Mouse (Mus musculus): ENCODE results near the gene Rrp1b. TPM values are rescaled to one million over a fixed set of nuclear protein-coding genes. Genes with fewer than 3 reads are reported as not detected.
A peak's percentile ranks its signal among the peaks of the same experiment; 100 is the strongest.

Rrp1b gene
- polyA plus RNA-seq, 1 experiment, result 23.5 TPM

DNA sequence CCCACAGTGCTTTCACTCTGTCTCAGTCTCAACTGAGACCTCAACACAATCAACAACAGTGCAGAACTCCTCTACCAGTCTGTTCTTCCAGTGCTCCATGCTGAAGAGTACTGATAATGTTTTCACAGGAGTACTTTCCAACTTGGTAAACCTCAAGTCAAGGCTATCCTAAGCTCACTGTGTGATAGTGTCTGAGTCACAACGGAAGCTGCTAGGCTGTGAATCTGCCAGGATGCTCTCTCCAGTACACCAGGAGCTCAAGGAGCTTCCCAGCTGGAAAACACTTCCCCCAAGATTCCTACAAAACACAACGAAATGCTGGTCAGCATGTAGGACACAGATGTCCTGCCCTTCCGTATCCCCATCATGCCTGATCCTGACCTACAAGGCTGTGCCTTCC, 7.6 kb upstream of the Rrp1b start:
- no peak for DNase-seq (ENCODE audit: extremely low spot score in 1 of 2, low spot score in 1 of 2)

DNA sequence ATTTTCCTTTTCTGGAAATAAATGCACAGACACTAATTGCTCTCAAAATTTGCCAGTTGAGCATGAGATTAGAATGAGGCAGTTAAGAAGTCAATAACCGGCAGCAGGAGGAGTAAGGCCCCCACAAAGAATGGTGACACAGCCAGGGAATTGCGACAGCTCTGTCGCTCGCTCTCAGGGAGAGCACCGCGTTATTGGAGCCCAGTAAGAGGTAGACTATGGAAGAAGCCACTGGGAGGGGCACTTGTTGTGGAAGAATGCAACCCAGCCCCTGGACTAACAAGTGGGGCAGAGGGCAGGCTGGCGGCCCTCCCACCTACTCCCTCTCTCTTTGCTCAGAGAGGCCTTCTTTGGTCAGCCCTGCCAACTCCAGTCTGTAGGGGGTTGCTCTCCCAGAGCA, 4.2 kb upstream of the Rrp1b start:
- no peak for DNase-seq (ENCODE audit: extremely low spot score in 1 of 2, low spot score in 1 of 2)

DNA sequence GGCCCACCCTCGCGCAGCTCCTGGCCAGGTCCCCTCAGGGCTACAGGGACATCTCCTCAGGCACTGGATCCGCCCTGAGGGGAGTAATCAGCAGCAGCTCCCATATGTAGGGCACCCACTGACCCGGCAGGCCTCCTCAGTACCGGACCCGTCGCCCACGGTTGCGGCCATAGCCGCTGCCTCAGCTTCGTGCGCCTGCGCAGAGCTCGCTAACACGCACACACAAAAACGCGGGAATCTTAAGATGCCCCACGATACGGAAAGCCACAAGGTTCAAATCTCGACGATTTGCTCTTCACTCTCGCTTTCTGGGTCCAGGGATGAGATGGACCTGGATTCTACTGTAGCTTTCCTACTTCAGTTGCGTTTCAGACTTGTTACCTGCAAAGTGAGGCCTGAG, 1.6 kb upstream of the Rrp1b start:
- no peak for DNase-seq (ENCODE audit: extremely low spot score in 1 of 2, low spot score in 1 of 2)

DNA sequence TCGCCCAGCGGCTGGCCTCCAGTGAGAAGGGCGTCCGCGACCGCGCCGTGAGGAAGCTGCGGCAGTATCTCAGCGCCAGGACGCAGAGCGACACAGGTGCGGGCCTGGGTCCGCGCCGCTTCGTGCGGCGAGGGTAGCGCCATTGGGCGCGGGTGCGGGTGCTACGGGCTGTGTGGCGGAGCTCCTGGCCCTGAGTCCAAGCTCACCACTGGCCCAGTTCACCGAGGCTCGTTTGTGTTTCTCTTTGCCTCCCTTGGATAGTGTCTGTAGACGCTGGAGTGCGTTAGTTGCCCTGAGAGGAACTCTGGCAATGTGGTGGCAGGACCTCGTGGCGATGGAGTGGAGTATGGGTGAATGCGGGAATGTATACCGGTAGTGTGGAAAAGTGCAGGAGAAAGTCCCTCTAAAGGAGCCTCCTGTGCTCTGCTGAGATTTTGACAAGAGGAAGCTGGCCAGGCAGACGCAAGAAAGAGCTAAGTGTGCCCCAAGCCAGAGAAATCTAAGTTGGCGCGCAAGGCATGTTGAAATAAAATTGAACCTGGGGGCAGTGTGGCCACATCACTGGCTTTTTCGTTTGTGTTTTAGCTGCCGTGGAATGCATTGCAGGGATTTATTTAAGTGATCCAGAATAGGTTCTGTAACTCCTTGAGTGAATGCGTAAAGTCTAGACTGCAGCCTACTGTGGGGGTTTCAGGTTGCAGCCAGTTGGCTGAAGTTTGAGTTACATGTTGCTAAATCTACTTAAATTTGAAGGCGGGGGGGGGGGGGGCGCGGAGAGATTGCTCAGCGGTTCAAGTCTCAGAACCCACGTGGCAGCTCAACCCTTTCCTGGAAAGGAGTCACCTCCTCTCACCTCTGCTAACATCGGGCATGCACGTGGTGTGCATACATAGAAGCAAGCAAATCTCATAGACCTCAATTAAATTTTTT, 874 bp downstream of the Rrp1b start:
- DNase-seq (ENCODE audit: extremely low spot score in 1 of 2, low spot score in 1 of 2), result no peak

DNA sequence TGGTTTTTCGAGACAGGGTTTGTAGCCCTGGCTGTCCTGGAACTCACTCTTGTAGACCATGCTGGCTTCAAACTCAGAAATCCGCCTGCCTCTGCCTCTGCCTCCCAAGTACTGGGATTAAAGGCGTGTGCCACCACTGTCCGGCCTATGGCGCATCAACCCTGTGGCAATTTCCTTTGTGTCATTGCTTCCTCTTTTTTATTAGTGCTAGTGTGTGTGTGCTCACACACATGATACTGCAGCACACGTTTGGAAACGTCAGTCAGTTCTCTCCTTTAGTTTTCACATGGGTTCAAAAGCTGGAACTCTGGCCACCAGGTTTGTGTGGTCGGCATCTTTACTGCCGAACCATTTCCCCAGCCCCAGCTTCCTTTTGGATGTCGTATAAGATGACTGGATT, 4.4 kb downstream of the Rrp1b start:
- no peak for DNase-seq (ENCODE audit: extremely low spot score in 1 of 2, low spot score in 1 of 2)

DNA sequence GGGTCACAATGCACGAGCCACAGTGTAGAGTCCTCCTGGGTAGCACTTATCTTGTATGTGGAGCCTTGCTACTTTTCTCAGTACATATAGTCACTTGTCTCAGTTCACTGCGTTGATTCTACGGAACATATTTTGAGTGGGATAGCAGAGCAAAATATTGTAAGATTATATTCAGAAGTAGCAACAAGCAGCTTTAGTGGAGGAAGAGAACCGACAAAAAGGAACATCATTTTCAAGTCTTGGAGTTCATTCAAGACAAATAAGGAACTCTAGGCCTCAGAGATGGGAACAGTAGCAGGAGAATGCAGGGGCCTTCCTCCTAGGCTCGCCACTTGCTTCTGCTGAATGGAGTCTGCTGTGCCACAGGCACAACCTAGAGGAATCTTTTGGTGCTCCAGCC, 10.6 kb downstream of the Rrp1b start:
- DNase-seq (ENCODE audit: extremely low spot score in 1 of 2, low spot score in 1 of 2), result peak; percentile 33 to 57

DNA sequence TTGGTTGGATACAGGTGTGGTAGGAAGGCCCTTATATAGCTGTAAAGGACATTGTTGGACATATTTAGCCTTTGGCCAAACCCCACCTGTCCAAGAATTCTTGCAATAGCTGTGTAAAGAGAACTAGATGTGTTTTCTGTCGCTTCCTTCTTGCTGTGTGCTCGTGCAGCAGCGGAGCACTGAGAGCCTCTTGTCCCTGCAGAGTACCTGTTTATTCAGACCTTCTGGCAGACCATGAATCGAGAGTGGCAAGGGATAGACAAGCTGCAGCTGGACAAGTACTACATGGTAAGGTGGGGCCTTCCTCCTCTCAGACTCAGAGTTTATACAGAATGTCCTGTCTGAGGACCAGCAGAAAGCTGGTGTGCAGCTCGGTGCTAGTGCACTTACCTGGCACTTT, 12.5 kb downstream of the Rrp1b start:
- DNase-seq (ENCODE audit: extremely low spot score in 1 of 2, low spot score in 1 of 2), result no peak

DNA sequence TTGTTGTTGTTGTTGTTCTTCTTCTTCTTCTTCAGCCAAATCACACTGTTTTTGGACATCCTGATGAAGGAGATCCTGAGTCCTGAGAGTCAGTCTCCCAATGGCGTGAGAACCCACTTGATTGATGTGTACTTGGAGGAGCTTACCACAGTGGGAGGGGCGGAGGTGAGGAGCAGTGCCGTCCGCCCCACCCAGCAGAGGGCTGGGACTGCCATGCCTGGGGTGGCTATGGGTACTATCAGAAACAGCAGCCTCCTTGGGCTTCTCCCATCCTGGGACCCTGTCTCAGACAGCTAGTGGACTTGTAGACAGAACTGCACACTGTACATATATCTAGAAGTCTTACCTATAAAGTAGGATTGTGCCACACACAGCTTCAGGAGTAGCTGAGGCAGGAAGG, 14.0 kb downstream of the Rrp1b start:
- no peak for DNase-seq (ENCODE audit: extremely low spot score in 1 of 2, low spot score in 1 of 2)

DNA sequence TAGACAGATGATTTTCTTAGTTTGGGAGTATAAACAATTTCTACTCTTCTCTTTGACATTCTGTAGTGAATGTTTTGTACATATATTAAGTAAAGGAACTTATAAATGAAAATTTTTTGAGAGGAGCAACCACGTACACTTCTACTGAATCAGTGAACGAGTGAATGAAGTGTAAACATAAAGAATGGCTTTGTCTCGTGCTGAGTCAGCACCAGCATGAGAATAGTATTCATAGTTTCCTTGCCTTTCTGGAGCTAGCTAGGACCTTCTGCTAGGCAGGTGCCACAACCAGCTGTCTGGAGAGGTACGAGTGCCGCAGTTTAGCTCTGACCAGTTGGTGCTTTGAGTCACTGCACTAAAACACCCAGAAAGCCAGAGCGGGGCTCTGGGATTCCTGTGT, 14.7 kb downstream of the Rrp1b start:
- DNase-seq (ENCODE audit: extremely low spot score in 1 of 2, low spot score in 1 of 2), result no peak

DNA sequence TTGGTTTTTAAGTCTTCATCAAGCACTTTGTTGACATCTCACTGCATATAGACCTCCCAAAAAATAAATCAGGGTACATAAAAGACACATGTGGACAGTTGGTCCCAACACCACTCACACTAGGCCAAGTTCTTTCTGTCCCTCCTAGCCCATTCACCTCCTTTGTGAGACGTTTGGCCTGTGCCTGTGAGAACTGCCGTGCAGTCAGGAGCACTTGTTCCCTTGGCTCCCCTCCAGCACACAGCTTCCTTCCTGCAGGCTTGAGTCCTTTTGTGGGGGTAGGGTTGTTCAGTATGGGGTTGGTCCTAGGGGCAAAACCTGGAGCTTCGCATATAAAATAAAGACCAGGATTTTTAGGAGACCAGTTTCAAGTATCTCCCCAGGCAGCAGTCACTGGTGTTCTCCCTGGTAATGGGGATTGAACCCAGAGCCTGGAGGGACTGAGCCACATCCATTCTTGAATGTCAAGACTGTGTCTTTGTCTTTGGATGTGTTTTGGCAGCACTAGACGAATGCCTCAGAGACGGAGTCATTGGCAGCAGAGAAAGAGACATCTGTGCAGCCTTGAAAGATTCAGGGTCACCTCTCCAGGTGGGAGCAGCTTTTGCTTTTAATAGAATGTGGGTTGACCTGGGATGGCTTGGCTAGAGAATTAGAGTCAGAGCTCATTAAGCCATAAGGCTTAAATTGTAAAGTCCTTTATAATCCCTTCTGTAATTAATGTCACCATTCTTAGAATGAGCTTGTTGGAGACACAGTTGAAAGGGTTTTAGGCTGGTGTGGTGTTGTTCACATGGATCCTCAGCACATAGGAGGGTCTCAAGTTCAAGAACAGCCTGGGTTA, 16.6 kb downstream of the Rrp1b start:
- DNase-seq (ENCODE audit: extremely low spot score in 1 of 2, low spot score in 1 of 2), result no peak

DNA sequence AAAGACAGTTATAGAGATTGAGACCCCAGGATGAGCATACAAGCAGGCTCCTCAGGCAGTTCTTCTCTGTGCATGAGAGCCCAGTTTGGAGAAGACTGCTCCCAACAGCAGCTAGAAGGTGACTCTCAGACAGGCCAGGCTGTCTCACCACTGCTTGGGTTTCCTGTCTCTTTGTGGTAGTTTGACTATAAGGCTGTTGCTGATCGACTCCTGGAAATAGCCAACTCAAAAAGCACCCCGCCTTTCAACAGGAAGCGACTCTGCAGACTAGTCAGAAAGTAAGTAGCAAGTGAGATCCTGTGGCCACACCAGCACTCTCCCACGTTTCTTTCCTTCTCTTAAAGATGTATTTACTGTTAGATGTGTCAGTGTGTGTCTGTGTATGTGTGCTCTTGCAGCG, 17.8 kb downstream of the Rrp1b start:
- no peak for DNase-seq (ENCODE audit: extremely low spot score in 1 of 2, low spot score in 1 of 2)

DNA sequence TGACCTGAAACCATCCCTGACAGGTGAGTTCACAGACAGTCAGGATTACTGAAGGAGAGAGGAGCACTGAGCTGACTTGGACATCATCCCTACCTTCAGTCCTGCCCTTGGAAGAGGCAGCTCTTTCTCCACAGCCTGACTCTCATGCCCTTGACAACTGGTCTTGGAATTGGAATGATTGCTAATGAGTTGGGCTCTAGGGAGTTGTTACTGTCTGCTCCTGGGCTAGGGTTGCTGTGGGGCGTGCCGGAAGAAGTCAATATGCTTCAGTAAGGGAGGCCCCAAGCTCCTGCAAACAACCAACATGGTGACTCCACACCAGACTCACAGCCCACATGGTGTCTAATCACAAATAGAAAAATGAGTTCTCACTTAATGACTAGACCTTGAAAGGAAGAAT, 21.9 kb downstream of the Rrp1b start:
- DNase-seq (ENCODE audit: extremely low spot score in 1 of 2, low spot score in 1 of 2), result no peak

DNA sequence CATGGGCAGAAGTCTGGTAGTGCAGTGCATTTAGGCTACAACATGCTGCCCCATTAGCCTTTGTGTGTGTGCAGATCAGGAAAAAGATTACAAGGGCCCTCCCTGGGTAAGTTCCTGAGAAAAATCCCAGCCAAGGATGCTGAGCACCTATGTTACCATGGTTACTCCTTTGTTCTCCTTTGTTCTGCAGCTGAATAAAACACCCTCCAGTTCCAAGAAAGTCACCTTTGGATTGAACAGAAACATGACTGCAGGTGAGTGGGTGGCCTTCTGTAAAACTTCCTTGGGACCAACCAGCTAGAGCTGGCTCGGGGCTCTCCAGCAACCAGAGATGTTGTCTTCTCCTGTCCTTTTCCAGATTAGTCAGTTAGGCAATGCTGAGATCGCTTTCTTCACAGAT, 23.2 kb downstream of the Rrp1b start:
- DNase-seq (ENCODE audit: extremely low spot score in 1 of 2, low spot score in 1 of 2), result no peak

DNA sequence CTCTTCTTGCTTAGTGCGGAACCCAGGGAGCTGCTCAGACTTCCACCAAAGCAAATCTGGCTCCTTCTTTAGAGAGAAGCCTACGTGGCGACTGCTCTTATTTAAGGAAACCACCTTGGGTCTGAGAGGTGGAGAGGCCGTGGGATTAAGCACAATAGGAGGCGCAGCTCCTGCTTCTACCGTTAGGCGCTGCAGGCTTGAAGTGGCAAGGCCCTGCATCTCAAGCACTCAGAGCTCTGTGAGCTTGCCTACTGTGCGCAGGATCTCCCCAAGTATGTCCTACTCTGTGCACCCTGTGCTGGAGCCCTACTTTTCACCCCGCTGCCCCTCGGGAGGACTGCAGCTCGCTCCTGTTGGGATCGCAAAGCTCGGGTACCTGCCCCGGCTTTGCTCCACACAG, 25.3 kb downstream of the Rrp1b start:
- DNase-seq (ENCODE audit: extremely low spot score in 1 of 2, low spot score in 1 of 2), result no peak

DNA sequence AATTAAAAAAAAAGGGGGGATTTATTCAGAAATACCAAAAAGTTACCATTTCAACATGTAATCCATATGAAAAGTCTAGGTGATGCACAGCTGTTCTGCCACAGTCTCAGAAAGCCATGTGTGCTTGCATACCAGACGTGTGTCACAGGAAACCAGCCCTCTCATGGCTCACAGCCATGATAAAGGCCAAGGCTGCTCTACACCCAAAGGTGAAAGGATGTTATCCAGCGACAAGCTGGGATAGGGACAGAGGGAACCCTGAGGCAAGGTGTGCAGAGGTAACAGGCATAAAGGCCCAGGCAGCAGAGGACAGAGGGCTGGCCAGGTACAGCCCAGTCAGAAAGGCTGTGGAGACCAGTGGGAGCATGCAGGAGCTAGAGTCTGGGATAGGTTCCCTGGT, 27.8 kb downstream of the Rrp1b start:
- no peak for DNase-seq (ENCODE audit: extremely low spot score in 1 of 2, low spot score in 1 of 2)

DNA sequence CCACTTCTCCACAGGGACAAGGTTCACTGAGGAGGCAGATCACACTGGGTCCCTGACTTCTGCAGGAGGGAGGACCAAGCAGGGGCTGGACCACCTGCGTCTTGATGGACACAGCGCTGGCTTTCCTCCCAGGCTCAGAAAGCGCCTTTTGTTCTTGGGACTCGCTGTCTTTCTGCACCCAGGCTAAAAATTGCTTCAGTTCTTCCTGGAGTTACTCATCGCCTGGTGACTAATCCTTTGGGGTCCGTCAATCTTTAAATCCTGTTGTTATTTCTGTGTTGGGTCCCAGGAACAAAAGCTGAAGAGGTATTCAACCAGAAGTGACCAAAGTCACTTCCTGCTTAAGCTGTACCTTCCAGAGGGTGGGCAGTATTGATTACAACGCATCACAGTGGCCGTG, 28.9 kb downstream of the Rrp1b start:
- peak in 1 of 2 experiments; percentile 58 for DNase-seq (ENCODE audit: extremely low spot score in 1 of 2, low spot score in 1 of 2)

DNA sequence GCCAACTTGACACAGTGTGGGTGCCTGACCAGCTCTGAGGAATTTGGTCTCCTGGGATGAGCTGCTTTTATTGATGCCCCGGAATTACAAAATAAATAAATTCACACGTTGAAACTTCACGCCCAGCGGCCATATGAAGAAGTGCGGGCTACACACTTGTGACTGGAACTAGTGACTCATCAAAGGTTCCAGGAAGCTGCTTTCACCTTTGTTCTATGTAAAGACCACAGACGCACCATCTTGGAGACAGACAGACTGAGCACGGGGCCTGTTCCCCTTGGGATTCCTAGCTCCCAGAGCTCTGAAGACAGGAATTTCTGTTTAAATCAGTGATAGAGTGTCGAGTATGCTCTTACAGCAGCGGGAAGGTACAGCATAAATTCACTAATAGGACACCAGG, 31.6 kb downstream of the Rrp1b start:
- DNase-seq (ENCODE audit: extremely low spot score in 1 of 2, low spot score in 1 of 2), result no peak

DNA sequence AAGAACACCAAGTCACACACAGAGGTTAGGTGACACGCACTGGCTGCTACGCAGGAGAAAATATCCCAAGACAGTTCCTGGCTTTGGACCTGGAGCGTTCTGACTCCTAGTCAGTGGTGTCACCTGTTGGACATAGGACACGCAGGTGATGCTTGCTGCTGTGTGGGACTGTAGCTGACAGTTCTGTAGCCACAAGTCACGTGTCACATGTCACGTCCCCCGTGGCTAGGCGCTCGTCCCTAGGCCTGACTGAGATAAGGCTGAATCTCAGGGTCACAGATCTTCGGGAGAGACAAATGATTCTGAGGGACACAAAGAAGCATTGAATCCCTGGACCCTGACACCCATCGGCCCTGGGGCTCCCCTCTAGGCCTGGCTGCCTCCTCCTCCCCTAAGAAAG, 32.5 kb downstream of the Rrp1b start:
- DNase-seq (ENCODE audit: extremely low spot score in 1 of 2, low spot score in 1 of 2), result no peak

DNA sequence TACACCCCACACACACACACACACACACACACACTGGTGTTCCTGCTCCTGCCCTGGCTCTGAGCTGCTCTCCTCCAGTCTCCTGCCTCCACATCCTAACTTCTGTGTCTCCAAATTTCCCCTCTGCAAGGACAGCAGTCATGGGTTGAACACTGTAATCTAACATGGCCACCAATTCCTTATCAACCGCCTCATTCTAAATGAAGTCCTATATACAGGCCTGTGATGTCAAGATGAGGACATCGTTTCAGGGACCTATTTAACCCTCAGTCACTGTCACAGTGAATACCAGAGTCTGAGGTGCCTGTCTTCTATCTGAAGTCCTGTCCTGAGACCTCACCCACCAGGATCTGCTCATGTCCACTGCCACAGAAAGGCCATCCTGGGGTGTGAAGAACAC, 32.9 kb downstream of the Rrp1b start:
- DNase-seq (ENCODE audit: extremely low spot score in 1 of 2, low spot score in 1 of 2), result no peak

DNA sequence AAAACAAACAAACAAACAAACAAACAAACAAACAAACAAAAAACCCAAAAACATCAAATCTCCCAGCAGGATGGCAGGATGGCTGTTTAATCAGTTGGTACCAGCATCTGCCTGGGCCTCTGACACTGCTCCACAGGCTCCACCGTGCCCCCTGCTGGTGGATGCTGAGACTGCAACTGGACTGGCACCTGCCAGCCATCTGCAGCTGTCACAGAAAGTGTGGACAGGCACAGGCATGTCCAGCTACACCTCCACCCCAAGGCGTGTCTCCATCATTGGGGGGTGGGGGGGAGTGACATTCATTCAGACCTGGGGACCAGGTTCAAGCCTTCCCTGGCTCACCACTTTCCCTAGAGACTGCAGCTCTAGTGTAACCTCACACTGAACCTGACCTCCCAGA, 37.5 kb downstream of the Rrp1b start:
- DNase-seq (ENCODE audit: extremely low spot score in 1 of 2, low spot score in 1 of 2), result peak; percentile 41 to 93

DNA sequence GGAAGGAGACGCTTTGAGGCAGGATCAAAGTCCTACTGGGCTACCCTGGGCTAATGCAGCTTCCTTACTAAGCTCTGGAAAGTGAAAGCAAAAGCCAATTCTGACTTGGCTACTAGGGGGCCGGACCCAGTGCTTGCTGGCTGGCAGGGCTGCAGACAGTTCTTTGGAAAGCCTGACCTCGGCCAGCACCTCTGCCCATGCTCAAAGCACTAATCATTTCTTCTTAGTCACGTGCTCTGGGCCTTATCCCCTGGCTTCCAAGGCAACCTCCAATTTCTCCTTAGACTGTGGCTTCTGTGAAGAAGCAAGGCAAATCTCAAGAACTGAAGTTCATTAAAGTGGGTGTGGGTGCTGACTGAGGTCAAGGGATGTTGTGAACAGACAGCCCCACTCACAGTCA, 38.8 kb downstream of the Rrp1b start:
- DNase-seq (ENCODE audit: extremely low spot score in 1 of 2, low spot score in 1 of 2), result no peak

DNA sequence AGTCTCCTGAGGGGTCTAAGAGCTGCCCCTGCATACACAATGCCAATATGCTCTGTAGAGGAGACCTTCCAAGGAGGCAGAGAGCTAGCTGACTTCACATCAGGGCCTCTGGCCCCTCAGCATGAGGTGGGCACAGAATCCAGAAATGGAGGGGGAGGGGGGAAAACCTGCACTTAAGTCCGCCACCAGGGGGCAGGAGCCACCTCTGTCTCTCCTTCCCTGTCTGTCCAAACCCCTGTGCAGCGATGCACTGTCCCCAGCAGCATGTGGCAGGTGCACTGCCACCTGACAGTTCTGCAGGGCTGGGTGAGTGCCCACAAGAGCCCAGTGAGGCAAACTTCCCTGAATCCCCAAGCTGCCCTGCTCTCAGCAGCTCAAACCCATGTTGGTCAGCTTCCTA, 39.3 kb downstream of the Rrp1b start:
- peak in 1 of 2 experiments; percentile 58 for DNase-seq (ENCODE audit: extremely low spot score in 1 of 2, low spot score in 1 of 2)
